Mouse (Mus musculus) ES-Bruce4 (cell line): ENCODE measurements around the gene Mgat5. TPM values are rescaled to one million over a fixed set of nuclear protein-coding genes. Genes with fewer than 3 reads are reported as not detected.

Source experiments
- H3K27ac ChIP-seq: 2 replicates; pipeline ENCODE4 v1.5.1; 2012; ENCODE audit warnings: low read length, inconsistent platforms; ENCODE audit not compliant: insufficient read depth
- H3K27me3 ChIP-seq: 2 replicates; pipeline ENCODE4 v1.6.1; 2012; ENCODE audit warnings: mild to moderate bottlenecking, low read length, inconsistent platforms; ENCODE audit not compliant: control insufficient read depth, poor library complexity, insufficient read depth, severe bottlenecking
- H3K36me3 ChIP-seq: 2 replicates; pipeline ENCODE4 v1.6.1; 2012; ENCODE audit warnings: inconsistent platforms, mild to moderate bottlenecking, low read length, moderate library complexity; ENCODE audit not compliant: control insufficient read depth, poor library complexity, insufficient read depth, severe bottlenecking
- H3K4me1 ChIP-seq: one replicate; pipeline ENCODE4 v1.8.1; 2011; ENCODE audit warnings: low read length; ENCODE audit not compliant: control insufficient read depth, insufficient read depth
- H3K4me3 ChIP-seq: 2 replicates; pipeline ENCODE4 v1.5.1; 2011; ENCODE audit warnings: low read depth, mild to moderate bottlenecking, low read length
- H3K9ac ChIP-seq: 2 replicates; pipeline ENCODE4 v1.6.1; 2012; ENCODE audit warnings: low read depth, mild to moderate bottlenecking, inconsistent platforms; ENCODE audit not compliant: poor library complexity, severe bottlenecking
- H3K9me3 ChIP-seq: replicated peaks from 2 replicates; pipeline ENCODE4 v1.6.1; 2012; ENCODE audit warnings: mild to moderate bottlenecking, low read length, inconsistent platforms; ENCODE audit not compliant: control insufficient read depth, poor library complexity, insufficient read depth, severe bottlenecking
- CTCF ChIP-seq: IDR thresholded peaks from one replicate; pipeline ENCODE4 v1.8.1; 2011; ENCODE audit warnings: low read depth, low read length
- EP300 ChIP-seq: IDR thresholded peaks from 2 replicates; pipeline ENCODE4 v1.6.1; 2011; ENCODE audit warnings: low read depth, low read length; ENCODE audit not compliant: insufficient read depth
- POLR2A ChIP-seq: IDR thresholded peaks from one replicate; pipeline ENCODE4 v1.8.1; 2011; ENCODE audit warnings: low read length; ENCODE audit not compliant: insufficient read depth
- polyA plus RNA-seq: library from polyadenylated mRNA; stranded (reverse); fragments of >200 nt; gene quantifications from 2 replicates; pipeline ENCODE4 v1.2.4, GENCODE M21; 2011; ENCODE audit warnings: low read depth; ENCODE audit not compliant: missing spikeins, insufficient read depth, insufficient read length

The Mgat5 gene
- polyA plus RNA-seq, 1 experiment, result 9.9 TPM

DNA sequence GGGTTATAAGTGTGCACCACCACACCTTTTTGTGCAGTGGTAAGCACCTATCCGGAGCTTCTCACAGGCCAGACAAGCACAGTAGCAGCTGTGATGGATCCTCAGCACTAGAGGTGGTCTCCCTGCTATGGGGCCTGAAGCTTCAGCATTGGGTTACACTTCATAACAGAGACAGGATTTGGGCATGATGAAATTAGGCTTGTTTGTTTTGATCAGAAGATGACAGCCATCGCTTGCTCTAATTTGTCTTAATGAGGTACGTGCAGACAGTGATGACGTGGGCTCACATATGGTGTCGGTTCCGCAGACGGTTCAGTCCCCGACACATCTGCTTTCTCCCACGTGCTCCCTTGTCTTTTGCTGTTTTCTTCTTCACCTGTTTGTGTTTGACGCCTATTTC is 132.9 kb downstream of the Mgat5 start:
- TF ChIP-seq POLR2A (no peak), CTCF (no peak)
- Histone ChIP-seq H3K9me3 (no peaks in the 10 kb centered on the region), H3K4me3 (no peak overlapping the region), H3K27me3 (no peaks in the 10 kb centered on the region), H3K27ac (no peak overlapping the region), H3K4me1 (no peaks in the 10 kb centered on the region), H3K9ac (no peak overlapping the region), H3K36me3 (no peaks in the 10 kb centered on the region)

DNA sequence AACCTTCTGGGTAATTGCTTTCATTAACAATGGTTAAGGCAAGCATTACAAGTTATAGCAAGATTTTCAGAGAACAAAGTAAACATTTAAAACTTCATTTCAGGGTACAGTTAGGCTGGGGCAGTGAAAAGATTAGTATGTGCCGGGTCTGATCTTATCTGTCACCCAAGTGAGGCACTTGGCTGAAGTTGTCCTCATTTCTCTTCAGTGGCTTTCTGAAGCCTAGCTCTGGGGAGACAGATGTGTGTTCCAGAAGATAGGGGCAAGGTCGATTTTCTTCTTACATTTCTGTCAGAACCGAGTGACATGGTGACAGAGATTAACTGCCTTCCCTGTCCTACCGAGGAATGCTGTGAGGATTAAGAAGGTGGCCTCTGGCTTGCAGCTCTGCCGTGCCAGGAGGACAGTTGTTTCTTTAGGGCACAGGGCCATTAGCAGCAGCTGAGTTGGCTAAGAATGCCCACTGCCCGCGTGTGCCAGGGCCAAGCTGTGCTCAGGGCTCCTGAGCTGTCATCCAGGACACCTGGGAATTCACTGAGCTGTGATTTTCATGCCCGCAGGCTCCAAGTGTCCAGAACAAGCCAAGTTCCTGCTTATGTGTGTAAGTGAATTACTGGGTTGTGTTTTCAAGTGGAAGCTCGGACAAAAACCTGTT is 134.1 kb downstream of the Mgat5 start:
- TF ChIP-seq EP300, result no peak
- TF ChIP-seq CTCF, result no peak
- TF ChIP-seq POLR2A, result no peak
- Histone ChIP-seq H3K27me3 (no peaks in the 10 kb centered on the region), H3K9ac (no peak overlapping the region), H3K36me3 (no peaks in the 10 kb centered on the region), H3K4me1 (no peaks in the 10 kb centered on the region), H3K4me3 (no peak overlapping the region), H3K27ac (no peak overlapping the region), H3K9me3 (no peaks in the 10 kb centered on the region)

DNA sequence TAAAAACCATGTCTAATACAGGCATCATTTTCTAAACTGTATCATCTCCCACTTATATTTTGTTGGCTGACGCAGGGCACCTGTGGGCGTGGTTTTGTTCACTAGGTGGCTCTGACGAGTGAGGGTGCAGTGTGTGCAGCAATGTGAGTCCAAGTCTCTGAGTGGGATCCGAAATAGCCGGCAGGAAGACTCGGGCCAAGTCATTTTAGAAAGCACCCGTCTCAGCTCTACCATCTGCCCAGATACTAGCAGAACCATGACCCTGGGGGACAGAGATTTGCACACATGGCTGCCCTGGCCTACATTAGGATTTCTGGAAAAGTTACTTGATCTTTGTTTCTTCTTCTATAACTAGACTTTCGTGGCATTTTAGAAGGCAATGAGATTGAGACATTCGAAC is 135.5 kb downstream of the Mgat5 start:
- TF ChIP-seq CTCF (no peak), EP300 (no peak), POLR2A (no peak)
- no peaks in the 10 kb centered on the region for H3K27me3 ChIP-seq
- no peaks in the 10 kb centered on the region for H3K9me3 ChIP-seq
- no peak overlapping the region for H3K4me3 ChIP-seq
- no peak overlapping the region for H3K27ac ChIP-seq
- H3K36me3 ChIP-seq, result no peaks in the 10 kb centered on the region
- H3K4me1 ChIP-seq, result no peaks in the 10 kb centered on the region
- H3K9ac ChIP-seq, result no peak overlapping the region

DNA sequence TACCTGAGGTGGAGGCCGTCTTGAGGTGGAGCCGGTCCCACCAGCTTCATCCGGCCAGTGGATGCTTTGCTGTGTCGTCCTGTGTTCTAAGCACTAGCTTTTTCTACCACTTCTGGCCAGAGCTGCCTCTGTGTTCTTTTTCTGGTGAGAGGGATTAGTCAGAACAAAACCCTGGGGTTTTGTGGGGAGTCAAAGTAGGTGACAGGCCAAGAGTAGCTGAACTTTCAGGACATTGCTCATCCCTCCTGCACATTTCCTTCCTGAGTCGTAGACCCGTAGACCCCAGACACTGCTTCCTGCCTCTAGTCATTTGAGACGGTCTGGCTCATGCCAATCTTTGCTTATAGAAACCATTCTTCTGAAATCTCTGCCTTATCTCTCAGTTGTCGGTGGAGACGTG is 140.1 kb downstream of the Mgat5 start:
- Histone ChIP-seq H3K4me1 (no peaks in the 10 kb centered on the region), H3K4me3 (no peak overlapping the region), H3K9me3 (no peaks in the 10 kb centered on the region), H3K9ac (no peak overlapping the region), H3K36me3 (no peaks in the 10 kb centered on the region), H3K27me3 (no peaks in the 10 kb centered on the region), H3K27ac (no peak overlapping the region)
- TF ChIP-seq POLR2A, result no peak
- TF ChIP-seq EP300, result no peak
- TF ChIP-seq CTCF, result no peak

DNA sequence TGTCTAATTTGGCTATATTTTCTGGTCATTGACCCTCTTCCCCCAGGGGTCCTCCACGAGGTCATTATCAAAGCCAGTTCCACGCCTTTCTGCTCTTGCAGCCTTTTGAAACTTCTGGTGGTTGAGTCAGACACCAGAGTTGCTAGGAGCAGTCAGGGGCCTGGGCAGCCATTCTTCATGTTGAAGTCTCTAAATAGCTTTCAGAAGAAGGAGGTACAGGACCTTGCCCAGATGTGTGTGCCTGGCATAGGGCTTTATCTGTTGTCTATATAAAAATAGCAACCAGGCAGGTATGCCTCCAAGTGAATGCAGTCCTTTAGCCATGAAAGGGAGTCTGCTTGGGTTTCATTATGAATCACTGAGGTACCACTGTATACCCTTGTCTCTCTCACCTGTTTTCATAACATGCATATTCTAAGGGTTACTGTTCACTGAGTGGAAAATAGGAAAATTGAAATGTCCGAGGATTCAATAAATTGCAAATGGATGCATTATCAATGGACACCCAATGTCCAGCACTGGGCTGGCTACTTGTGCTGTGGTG is 141.9 kb downstream of the Mgat5 start:
- H3K4me3 ChIP-seq, result no peak overlapping the region
- no peaks in the 10 kb centered on the region for H3K4me1 ChIP-seq
- no peaks in the 10 kb centered on the region for H3K27me3 ChIP-seq
- no peak overlapping the region for H3K27ac ChIP-seq
- no peaks in the 10 kb centered on the region for H3K9me3 ChIP-seq
- no peaks in the 10 kb centered on the region for H3K36me3 ChIP-seq
- TF ChIP-seq CTCF, result no peak
- TF ChIP-seq EP300, result no peak
- no peak for TF ChIP-seq POLR2A
- H3K9ac ChIP-seq, result no peak overlapping the region

DNA sequence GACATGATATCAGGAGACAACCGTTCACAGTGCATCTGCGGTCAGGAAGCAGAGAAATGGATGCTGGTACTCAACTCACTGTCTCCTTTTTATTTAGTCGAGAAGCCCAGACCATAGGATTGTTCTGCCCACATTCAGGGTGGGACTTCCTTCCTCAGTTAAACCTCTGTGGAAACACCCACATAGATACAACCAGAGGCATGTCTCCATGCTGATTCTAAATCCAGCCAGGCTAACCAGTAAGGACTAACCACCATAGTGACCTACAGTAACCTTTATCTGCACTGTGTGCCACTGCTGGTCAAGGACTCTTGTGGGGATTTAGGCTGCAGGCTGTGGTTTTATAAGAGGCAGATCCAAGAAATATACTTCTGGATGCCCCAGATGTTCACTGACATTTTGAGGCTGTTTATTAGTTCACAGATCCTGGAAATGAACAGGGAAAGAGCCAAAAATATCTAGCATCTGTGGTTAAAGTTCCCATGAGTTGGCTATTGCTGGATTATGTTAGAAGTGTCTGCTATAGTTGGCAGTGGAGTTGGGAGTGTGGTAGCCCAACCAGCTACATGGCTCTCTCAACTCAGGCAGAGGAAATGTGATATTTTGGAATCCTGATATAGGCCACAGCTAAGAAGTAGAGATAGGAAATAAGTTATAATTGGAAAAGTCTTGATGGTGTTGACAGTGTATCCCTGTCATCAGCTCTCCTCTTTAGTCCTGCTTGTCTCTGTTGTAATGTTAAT is 143.2 kb downstream of the Mgat5 start:
- H3K27me3 ChIP-seq, result no peaks in the 10 kb centered on the region
- no peaks in the 10 kb centered on the region for H3K36me3 ChIP-seq
- no peaks in the 10 kb centered on the region for H3K4me1 ChIP-seq
- H3K9me3 ChIP-seq, result no peaks in the 10 kb centered on the region
- H3K27ac ChIP-seq, result no peak overlapping the region
- no peak overlapping the region for H3K9ac ChIP-seq
- H3K4me3 ChIP-seq, result no peak overlapping the region
- TF ChIP-seq CTCF (no peak), EP300 (no peak), POLR2A (no peak)
